Mouse (Mus musculus): ENCODE measurements around the gene Tnk1.

Gene Tnk1

DNA sequence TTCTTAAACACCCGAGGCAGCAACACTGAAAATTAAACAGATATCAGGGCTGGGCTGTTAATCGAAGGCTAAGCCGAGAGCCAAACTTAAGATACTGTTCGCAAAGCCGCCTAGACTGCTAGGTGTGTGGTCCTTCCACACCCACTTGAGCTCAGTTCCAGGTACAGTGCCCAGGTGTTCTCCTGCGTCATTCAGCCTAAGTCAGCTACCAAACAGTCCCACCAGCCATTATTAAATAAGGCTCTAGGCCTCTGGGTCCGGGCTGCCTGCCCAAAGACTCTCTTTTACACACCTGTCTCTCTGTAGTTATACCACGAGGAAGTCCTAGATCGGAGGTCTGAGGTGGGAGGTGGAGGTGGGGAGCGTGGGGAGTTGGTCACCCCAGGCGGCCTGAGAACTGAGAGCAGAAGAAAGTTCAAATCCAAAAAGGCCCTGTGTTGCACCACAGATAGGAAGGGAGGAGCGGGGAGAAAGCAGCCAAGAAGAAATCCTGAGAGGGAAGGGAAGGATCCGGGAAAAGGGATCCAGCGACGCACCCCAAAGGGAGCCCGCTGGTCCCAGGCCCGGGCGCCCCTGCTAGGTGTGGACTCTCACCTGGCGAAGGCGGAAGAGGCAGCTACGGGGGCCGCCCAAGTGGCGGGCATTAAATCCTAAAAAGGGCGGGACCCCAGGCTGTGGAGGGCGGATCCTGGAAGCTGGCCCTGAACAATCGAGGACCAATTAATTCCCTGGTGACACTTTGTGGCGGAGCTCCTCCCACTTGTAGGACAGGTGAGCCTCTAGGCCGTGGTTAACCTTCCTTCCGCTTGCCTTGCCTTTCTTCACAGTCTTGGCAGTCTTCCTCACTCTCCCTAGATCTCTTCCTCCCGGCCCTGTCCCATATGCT lies at the start of gene Tnk1:
Gene Tnk1 (minus strand): TSS at position 618 of the 886 bp plus-strand sequence.
- no peak for DNase-seq (ENCODE audit: low read depth, low spot score)

DNA sequence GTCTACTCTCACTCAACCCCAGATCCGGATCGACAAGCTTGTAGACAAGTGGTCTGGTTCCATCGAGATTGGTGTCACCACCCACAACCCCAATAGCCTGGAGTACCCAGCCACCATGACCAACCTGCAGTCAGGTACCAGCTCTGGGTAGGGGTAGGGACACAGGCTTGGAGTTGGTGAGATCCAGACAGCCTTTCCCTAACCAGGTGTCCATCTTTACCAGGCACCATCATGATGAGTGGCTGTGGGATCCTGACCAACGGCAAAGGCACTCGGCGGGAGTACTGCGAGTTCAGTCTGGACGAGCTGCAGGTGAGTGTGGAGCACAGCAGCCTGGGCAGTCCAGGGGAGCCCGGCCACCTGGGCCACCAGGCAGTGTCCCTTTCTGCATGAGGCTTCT lies 45.8 kb upstream of the Tnk1 start:
- no peak for DNase-seq (ENCODE audit: low read depth, low spot score)

DNA sequence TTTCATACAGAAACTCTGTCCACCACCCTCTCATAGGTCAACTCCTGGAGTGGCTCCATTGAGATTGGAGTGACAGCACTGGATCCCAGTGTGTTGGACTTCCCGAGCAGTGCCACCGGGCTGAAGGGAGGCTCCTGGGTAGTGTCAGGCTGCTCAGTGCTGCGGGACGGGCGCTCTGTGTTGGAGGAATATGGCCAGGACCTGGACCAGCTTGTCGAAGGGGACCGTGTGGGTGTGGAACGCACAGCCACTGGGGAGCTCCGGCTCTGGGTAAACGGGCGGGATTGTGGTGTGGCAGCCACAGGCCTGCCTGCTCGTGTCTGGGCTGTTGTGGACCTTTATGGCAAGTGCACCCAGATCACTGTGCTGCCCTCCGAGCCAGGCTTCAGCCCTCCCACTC lies 44.4 kb upstream of the Tnk1 start:
- no peak for DNase-seq (ENCODE audit: low read depth, low spot score)

DNA sequence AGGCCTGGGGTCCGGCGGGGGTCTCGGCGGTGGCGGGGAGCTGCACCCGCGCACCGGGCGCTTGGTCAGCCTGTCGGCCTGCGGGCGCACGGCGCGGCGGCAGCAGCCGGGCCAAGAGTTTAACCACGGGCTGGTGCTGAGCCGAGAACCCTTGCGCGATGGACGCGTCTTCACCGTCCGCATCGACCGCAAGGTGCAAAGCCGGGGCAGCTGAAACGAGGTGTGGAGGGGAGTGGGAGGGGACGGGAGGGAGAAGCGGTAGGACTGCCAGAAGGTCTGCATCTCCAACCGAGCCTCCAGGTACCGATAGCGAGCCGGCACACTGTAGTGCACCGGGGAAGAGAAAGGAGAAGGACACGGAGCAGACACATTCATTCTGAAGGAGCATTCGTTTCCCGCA lies 43.5 kb upstream of the Tnk1 start:
- DNase-seq (ENCODE audit: low read depth, low spot score) = no peak

DNA sequence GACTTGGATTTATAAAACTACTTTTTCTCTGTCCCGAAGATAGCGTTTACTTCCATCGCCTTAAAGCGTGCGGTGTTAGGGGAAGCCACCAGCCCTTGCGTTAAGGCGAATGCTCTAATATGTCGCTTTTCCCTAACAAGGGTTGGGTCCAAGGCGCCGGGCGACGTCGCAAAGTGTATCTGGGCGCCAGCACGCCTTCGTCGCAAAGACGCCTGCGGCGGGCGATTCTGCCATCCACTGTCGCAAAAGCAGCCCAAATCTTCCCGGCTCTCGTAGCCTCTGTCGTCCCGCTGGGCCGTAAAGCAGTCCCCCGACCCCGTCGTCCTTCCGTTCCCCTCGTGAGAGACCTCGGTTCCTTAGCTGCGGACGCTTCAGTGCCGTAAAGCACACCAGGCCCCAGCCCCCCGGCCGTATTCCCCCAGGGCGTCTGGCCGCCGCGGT lies 42.9 kb upstream of the Tnk1 start:
- peak; percentile 87 for DNase-seq (ENCODE audit: low read depth, low spot score)

DNA sequence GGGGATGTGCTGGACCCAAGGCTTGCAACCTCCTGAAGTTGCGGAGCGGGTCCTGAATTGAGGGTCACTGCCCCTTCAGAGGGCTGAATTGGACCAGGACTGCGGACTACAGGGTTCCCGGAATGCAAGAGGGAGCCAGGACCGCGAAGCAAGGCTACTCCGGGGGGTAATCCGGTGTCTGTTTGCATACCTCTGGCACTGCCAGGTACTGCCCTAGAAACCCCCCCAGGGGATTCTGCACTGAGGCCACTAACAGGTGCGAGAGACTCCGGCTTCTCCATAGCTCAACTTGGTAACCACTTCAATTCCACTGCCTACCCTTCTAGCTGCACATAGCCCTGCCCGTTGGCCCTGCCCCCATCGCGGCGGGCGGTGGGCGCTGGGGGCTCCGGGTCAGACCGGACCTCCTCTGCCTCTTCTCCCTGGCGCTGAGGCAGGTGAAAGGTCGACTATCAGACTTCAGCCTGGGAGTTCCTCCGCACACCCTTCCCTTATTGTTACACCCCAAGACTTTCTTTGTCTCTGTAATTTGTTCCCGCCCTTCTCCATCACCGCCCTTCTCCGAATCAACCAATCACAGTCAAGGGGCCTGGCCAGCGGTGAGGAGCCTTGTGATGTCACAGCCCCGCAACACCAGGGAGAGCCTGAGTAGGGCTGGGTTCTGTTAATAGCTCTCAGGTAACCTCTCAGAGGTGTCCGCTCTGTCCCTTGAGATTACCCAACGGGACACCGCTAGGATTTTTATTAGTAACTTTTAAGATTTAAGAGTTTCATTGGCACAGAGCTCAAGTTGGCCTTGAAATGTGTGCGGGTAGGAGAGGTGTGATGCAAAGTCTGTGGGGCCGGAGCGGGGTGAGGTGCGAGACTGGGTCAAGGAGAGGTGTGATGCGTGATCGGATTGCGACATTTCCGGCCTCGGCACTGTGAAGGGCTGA lies 42.2 kb upstream of the Tnk1 start, which contains the start of the genes 2810408A11Rik and Neurl4:
Gene 2810408A11Rik (minus strand): TSS at position 517 of the 935 bp plus-strand sequence.
Gene Neurl4 (plus strand): TSS at position 602 of the 935 bp plus-strand sequence.
- DNase-seq (ENCODE audit: low read depth, low spot score) = peak; percentile 78

DNA sequence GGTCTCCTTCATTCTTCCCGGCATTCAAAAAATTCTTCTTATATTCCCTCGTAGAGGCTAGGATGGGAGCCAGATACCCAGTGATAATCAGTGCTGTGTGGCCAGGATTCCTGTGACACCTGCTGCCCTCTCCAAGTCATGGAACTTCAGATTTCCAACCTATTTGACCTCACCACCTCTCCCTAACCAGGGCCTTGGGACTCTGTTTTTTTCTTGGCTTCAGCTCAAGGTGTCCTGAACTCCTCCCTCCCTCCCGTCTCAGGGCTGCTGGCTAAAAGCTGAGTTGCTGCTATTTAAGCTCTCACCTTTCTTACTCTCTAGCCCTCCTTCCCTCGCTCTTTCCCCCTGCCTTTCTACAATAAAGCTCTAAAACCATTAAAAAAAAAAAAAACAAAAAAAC lies 41.3 kb upstream of the Tnk1 start:
- no peak for DNase-seq (ENCODE audit: low read depth, low spot score)

DNA sequence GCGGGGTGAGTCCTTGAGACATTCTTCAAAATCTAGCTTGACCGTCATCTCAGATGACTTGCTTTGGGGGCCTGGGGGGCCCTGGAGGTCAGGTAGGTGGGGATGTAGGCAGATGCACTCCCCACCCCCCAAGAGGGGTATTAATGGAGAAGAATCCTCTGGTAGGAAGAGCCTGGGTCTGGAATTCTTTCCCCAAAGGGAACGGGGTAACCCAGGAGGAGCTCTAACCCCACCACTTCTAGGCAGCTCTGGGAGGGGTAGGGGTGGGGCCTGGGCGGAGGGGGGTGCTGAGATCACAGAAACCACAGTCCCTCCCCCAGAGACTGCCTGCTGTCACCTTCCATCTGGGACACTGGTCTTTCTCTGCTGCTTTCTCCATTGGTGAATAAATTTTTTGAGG lies 36.8 kb upstream of the Tnk1 start, which contains the start of gene Acap1:
Gene Acap1 (minus strand): TSS at position 249 of the 400 bp plus-strand sequence.
- no peak for DNase-seq (ENCODE audit: low read depth, low spot score)

GRCm38 (mm10) chr11:69894671-69895070 lies 36.1 kb upstream of the Tnk1 start:
- no peak for DNase-seq (ENCODE audit: low read depth, low spot score)

DNA sequence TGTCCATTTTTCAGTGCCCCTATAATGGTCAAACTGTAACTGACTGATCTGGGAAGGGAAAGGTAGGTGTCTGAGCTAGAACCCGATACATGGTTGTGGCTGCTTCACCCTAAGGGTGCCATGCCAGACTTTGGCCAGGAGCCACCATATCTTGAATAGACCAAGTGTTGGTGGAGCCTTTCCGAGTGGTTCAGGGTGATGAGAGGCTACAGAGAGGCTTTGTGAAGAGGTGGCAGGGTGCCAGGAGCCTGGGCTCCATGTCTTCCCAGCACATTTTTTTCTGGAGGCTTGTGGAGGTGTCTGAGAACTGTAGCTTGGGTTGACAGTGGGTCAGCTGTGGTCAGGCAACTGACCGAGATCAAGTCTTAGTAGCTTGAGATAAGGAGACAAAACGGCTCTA lies 33.0 kb upstream of the Tnk1 start:
- no peak for DNase-seq (ENCODE audit: low read depth, low spot score)

GRCm38 (mm10) chr11:69886907-69887635 lies 28.5 kb upstream of the Tnk1 start:
- no peak for DNase-seq (ENCODE audit: low read depth, low spot score)

DNA sequence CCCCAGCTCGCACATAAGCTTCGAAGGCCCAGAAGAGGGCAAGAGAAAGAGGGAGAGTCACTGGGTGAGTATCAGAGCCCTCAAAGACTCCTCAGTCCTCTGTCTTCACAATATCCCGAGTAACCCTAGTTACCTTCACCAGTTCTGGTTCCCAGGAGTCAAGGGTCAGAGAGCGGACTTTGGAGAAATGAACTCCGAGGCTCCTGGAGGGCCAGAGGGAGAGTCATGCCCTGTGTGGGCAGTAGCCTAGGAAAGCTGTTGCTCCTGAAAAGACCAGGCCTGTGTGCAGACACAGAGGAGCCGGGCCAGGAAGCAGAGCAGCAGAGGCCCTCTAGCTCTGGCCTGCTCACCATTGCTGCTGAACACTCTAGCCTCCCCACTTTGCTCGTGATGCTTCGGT lies 26.1 kb upstream of the Tnk1 start:
- no peak for DNase-seq (ENCODE audit: low read depth, low spot score)

GRCm38 (mm10) chr11:69884240-69884639 lies 25.7 kb upstream of the Tnk1 start:
- no peak for DNase-seq (ENCODE audit: low read depth, low spot score)

GRCm38 (mm10) chr11:69883527-69884151 lies 25.1 kb upstream of the Tnk1 start:
- no peak for DNase-seq (ENCODE audit: low read depth, low spot score)

DNA sequence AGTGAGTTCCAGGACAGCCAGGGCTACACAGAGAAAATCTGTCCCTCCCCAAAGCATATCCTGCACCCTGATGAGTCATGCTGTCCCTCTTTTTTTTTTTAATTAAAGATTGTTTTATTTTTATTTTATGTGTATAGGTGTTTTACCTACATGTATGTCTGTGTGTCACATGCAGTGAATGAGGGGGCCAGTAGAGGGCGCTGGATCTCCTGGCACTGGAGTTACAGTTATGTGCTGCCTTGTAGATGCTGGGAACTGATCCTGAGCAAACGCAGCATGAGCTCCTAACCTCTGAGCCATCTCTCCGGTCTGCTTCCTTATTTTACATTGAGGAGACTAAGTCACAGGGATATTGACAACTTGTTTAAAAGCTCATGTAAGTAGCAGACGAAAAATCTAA lies 24.5 kb upstream of the Tnk1 start:
- DNase-seq (ENCODE audit: low read depth, low spot score) = no peak

GRCm38 (mm10) chr11:69881787-69882670 lies 23.5 kb upstream of the Tnk1 start:
- no peak for DNase-seq (ENCODE audit: low read depth, low spot score)

- no peak for DNase-seq (ENCODE audit: low read depth, low spot score)
Observed at GRCm38 (mm10) chr11:69880853-69881603, 22.5 kb upstream of the Tnk1 start, which contains the start of gene Kctd11. Kctd11 (minus strand) TSS chr11:69881406.

- no peak for DNase-seq (ENCODE audit: low read depth, low spot score)
Observed at GRCm38 (mm10) chr11:69880506-69880852, 21.9 kb upstream of the Tnk1 start.

DNA sequence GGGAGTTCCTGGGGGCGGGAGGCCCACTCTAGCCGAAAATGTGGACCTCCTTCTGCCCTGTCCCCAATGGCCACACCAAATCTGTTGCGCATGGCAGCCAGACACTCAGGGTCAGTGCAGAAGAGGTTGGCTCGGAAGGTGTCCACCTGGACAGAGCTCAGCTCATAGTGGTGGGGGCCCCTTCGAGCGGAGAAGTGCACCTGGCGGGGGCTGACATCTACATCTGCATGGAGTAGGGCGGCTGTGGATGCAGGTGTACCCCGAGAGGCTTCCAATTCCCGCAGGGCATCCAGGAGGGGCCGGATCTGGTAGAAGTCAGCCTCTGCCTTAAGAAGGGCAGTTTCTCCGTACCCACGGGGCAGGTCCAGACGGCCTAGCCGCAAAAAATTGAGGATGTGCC lies 21.2 kb upstream of the Tnk1 start:
- DNase-seq (ENCODE audit: low read depth, low spot score) = no peak
